Mouse (Mus musculus): Measurements from ENCODE around the gene Pnpla1.

DNA sequence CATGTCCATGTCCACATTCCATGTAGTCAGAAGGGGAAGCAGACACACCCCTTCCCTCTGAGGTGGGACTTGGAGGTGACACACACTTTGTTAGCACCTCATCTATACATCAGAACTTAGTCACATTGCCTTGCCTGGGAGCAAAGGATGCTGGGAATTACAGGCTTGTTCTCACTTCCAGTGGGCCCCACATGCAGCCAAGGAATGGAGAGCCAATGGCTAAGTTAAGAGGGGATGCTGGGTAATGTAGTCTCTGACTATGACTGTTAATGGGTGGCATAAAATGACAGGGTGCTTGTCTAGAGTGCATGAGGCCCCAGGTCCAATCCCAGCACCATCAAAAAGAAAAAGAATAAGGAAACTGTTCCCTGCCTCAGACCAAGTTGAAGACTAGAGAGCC is 8.7 kb downstream of the Pnpla1 start:
- TF ChIP-seq POLR2A (IDR thresholded peaks at IDR 0.05; ENCODE audit: borderline replicate concordance, insufficient read depth, low read length) (no peak), CTCF (IDR thresholded peaks at IDR 0.05; ENCODE audit: borderline replicate concordance, insufficient read depth, low read depth, low read length) (no peak)
